ENCODE assay signal across 20 mouse cellular contexts in genomic region chr12:109952933-109953332, GRCm38 (mm10).
DNase-seq lines count a peak whose midpoint lies in the region; ATAC-seq and TF ChIP-seq lines count a peak whose summit lies in the region.
"Had no signal": no experiment of that assay in that cellular context is flagged by ENCODE, and none has a peak within 500 bp of the region (broad histone marks: within the 10 kb centered on the region; RNA-seq: fewer than 3 reads in every experiment).

No protein-coding gene starts in this region.

- no peak for TF ChIP-seq POLR2A in testis, adult 2 months (IDR thresholded peaks at IDR 0.05; ENCODE audit: control insufficient read depth, low read depth, low read length)

- no peak overlapping the region for H3K4me2 ChIP-seq in forebrain, postnatal 0 days (ENCODE audit: low read depth)
- H3K4me2 ChIP-seq in forebrain, embryonic 13.5 days: no peak overlapping the region
- H3K4me2 ChIP-seq: embryonic facial prominence, embryonic 13.5 days; heart, embryonic 12.5 days; hindbrain, embryonic 14.5 days; limb, embryonic 13.5 days; neural tube, embryonic 12.5 days had no signal

- peak; percentile 25 for TF ChIP-seq CTCF in forebrain, postnatal 0 days (IDR thresholded peaks at IDR 0.05; ENCODE audit: low read depth)
- peak; percentile 44 for TF ChIP-seq CTCF in layer of hippocampus, adult 2 months (conservative IDR thresholded peaks at IDR 0.05)
- peak; percentile 59; the same call in 1 of the 2 replicates for TF ChIP-seq CTCF in testis, adult 2 months (IDR thresholded peaks at IDR 0.05; ENCODE audit: control insufficient read depth, insufficient read depth, insufficient replicate concordance, low read depth, low read length)

- H3K4me3 ChIP-seq in forebrain, postnatal 0 days (ENCODE audit: low read depth, low read length): no peak overlapping the region
- H3K4me3 ChIP-seq in forebrain, embryonic 13.5 days: no peak overlapping the region
- no peak overlapping the region for H3K4me3 ChIP-seq in layer of hippocampus, adult 2 months
- H3K4me3 ChIP-seq in testis, adult 2 months (ENCODE audit: control insufficient read depth, low read depth, low read length): no peak overlapping the region
- H3K4me3 ChIP-seq: embryonic facial prominence, embryonic 13.5 days; heart, embryonic 12.5 days; limb, embryonic 13.5 days; neural tube, embryonic 12.5 days had no signal

- no peak for DNase-seq in forebrain, postnatal 0 days
- DNase-seq in layer of hippocampus, adult 2 months (ENCODE audit: low spot score in 2 of 2): no peak
- DNase-seq in layer of hippocampus, postnatal 10 days (ENCODE audit: low spot score in 2 of 2): no peak
- no peak for DNase-seq in testis, postnatal 10 days (ENCODE audit: low spot score)
- no peak for DNase-seq in urinary bladder, postnatal 4 days (ENCODE audit: low spot score in 2 of 2)
- DNase-seq: adrenal gland, postnatal 10 days; cerebellum, adult 11-12 months; cerebellum, postnatal 14 days; heart, postnatal 14 days; kidney, adult 11 months; lung, postnatal 4 days; thymus, postnatal 4 days had no signal

- no peaks in the 10 kb centered on the region for H3K27me3 ChIP-seq in forebrain, postnatal 0 days (ENCODE audit: insufficient read depth, low read length)
- H3K27me3 ChIP-seq in forebrain, embryonic 13.5 days: no peaks in the 10 kb centered on the region
- no peaks in the 10 kb centered on the region for H3K27me3 ChIP-seq in testis, adult 2 months (ENCODE audit: control insufficient read depth, insufficient read depth, low read length)
- H3K27me3 ChIP-seq: limb, embryonic 13.5 days; neural tube, embryonic 12.5 days had no signal

- no peaks in the 10 kb centered on the region for H3K36me3 ChIP-seq in forebrain, postnatal 0 days (ENCODE audit: insufficient read depth)
- no peaks in the 10 kb centered on the region for H3K36me3 ChIP-seq in forebrain, embryonic 13.5 days (ENCODE audit: poor library complexity, severe bottlenecking)
- H3K36me3 ChIP-seq in testis, adult 2 months (ENCODE audit: control insufficient read depth, insufficient read depth, low read length): no peaks in the 10 kb centered on the region
- H3K36me3 ChIP-seq: embryonic facial prominence, embryonic 13.5 days; heart, embryonic 12.5 days; limb, embryonic 13.5 days; neural tube, embryonic 12.5 days had no signal

- no peak for ATAC-seq in forebrain, postnatal 0 days
- ATAC-seq in forebrain, embryonic 13.5 days: no peak
- no peak for ATAC-seq in activated CD4-positive, CD25-positive, alpha-beta regulatory T cell, adult 4 months

- H3K27ac ChIP-seq in forebrain, postnatal 0 days (ENCODE audit: low read depth, low read length): no peak overlapping the region
- H3K27ac ChIP-seq in forebrain, embryonic 13.5 days: no peak overlapping the region
- no peak overlapping the region for H3K27ac ChIP-seq in layer of hippocampus, adult 2 months
- no peak overlapping the region for H3K27ac ChIP-seq in testis, adult 2 months (ENCODE audit: control insufficient read depth, insufficient read depth, low read depth, low read length)
- H3K27ac ChIP-seq: embryonic facial prominence, embryonic 13.5 days; hindbrain, embryonic 14.5 days; neural tube, embryonic 12.5 days had no signal

- no peaks in the 10 kb centered on the region for H3K9me3 ChIP-seq in forebrain, postnatal 0 days (ENCODE audit: low read length)
- no peaks in the 10 kb centered on the region for H3K9me3 ChIP-seq in forebrain, embryonic 13.5 days (replicated peaks)
- H3K9me3 ChIP-seq: embryonic facial prominence, embryonic 13.5 days; heart, embryonic 12.5 days; limb, embryonic 13.5 days; neural tube, embryonic 12.5 days had no signal

- 69% methylated on average over 3 of the region's 3 CpGs for WGBS in forebrain, postnatal 0 days
- WGBS in forebrain, embryonic 13.5 days: 75% methylated on average over 3 of the region's 3 CpGs

- no peak overlapping the region for H3K9ac ChIP-seq in forebrain, postnatal 0 days
- no peak overlapping the region for H3K9ac ChIP-seq in forebrain, embryonic 13.5 days
- H3K9ac ChIP-seq: embryonic facial prominence, embryonic 13.5 days; heart, embryonic 12.5 days; hindbrain, embryonic 14.5 days; limb, embryonic 13.5 days; neural tube, embryonic 12.5 days had no signal

- no peaks in the 10 kb centered on the region for H3K4me1 ChIP-seq in forebrain, postnatal 0 days (ENCODE audit: insufficient read depth)
- peaks cover 46% of the 10 kb centered on the region for H3K4me1 ChIP-seq in forebrain, embryonic 13.5 days
- no peaks in the 10 kb centered on the region for H3K4me1 ChIP-seq in testis, adult 2 months (ENCODE audit: control insufficient read depth, insufficient read depth, low read length)
